Comparison of ENCODE assay signal across 25 mouse cellular contexts in the genomic region with DNA sequence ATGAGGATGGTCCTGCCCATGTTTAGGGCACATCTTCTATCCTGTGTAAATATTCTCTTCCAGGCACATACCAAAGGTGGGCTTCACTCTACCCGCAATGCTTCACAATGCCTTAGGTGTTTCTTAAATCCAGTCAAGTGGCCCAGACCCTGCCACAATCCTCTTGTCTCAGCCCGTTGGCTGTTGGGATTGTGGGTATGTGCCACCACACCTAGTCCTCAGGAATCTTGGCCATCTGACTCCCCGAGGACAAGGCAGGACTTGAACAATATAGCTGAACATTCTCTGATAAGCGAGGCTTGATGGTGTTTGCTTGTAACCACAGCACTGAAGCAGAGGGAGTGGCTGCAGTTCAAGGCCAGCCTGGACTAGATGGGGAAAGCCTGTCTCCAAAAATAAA.
"Had no signal": no experiment of that assay in that cellular context is flagged by ENCODE, and none has a peak within 500 bp of the region (broad histone marks: within the 10 kb centered on the region; RNA-seq: fewer than 3 reads in every experiment).

No protein-coding gene starts in this region.

- DNase-seq: gastrocnemius, adult 2 months; gastrocnemius, postnatal 14 days; gastrocnemius, postnatal 36 days; heart, adult 18-20 months; heart, postnatal 14 days; heart, postnatal 36 days; kidney, adult 11 months; kidney, adult 8-10 months; kidney, postnatal 14 days; kidney, postnatal 36 days; layer of hippocampus, adult 9-11 months; layer of hippocampus, postnatal 36 days; left cerebral cortex, postnatal 4 days; liver had no signal

- H3K4me1 ChIP-seq: heart, embryonic 10.5 days; heart, embryonic 13.5 days; heart, embryonic 15.5 days; hindbrain, embryonic 13.5 days; hindbrain, embryonic 15.5 days; limb, embryonic 12.5 days had no signal

- H3K4me2 ChIP-seq: heart, embryonic 13.5 days; heart, embryonic 15.5 days; hindbrain, embryonic 13.5 days; hindbrain, embryonic 15.5 days; limb, embryonic 12.5 days; liver, embryonic 11.5 days had no signal

- H3K27ac ChIP-seq: gastrocnemius, adult 2 months; heart, embryonic 10.5 days; heart, embryonic 13.5 days; heart, embryonic 15.5 days; hindbrain, embryonic 13.5 days; hindbrain, embryonic 15.5 days; hindbrain, postnatal 0 days; kidney, postnatal 0 days; limb, embryonic 12.5 days had no signal

- H3K9me3 ChIP-seq: heart, embryonic 10.5 days; heart, embryonic 13.5 days; heart, embryonic 15.5 days; hindbrain, embryonic 13.5 days; hindbrain, embryonic 15.5 days; limb, embryonic 12.5 days had no signal

- ATAC-seq: forebrain, embryonic 16.5 days; hindbrain, postnatal 0 days; intestine, embryonic 16.5 days had no signal

- H3K4me3 ChIP-seq: gastrocnemius, adult 2 months; heart, embryonic 10.5 days; heart, embryonic 13.5 days; heart, embryonic 15.5 days; hindbrain, embryonic 13.5 days; hindbrain, embryonic 15.5 days; limb, embryonic 12.5 days had no signal

- H3K9ac ChIP-seq: heart, embryonic 13.5 days; heart, embryonic 15.5 days; hindbrain, embryonic 13.5 days; hindbrain, embryonic 15.5 days; limb, embryonic 12.5 days had no signal

- H3K36me3 ChIP-seq: heart, embryonic 10.5 days; heart, embryonic 13.5 days; heart, embryonic 15.5 days; hindbrain, embryonic 13.5 days; hindbrain, embryonic 15.5 days; limb, embryonic 12.5 days had no signal

- H3K27me3 ChIP-seq: heart, embryonic 13.5 days; heart, embryonic 15.5 days; hindbrain, embryonic 13.5 days; hindbrain, embryonic 15.5 days; limb, embryonic 12.5 days had no signal
